Mouse (Mus musculus) C2C12 (cell line): Measurements from ENCODE around the gene Ttc39b. TPM values are rescaled to one million over a fixed set of nuclear protein-coding genes. Genes with fewer than 3 reads are reported as not detected.

ENCODE experiments used
- H3K27me3 ChIP-seq: one replicate; pipeline ENCODE4 v1.6.1; 2011; ENCODE audit not compliant: control insufficient read depth, insufficient read depth, insufficient read length
- H3K36me3 ChIP-seq: one replicate; pipeline ENCODE4 v1.6.1; 2011; ENCODE audit not compliant: control insufficient read depth, insufficient read depth
- H3K4me3 ChIP-seq: one replicate; pipeline ENCODE4 v1.5.1; 2011; ENCODE audit warnings: mild to moderate bottlenecking, control low read depth; ENCODE audit not compliant: poor library complexity, insufficient read depth, severe bottlenecking
- H3K79me2 ChIP-seq: one replicate; pipeline ENCODE4 v1.6.1; 2011; ENCODE audit not compliant: control insufficient read depth, insufficient read depth
- H3K79me3 ChIP-seq: one replicate; pipeline ENCODE4 v1.6.1; 2011; ENCODE audit warnings: low read depth, control low read depth
- H3ac ChIP-seq: one replicate; pipeline ENCODE3; 2011; ENCODE audit warnings: low read depth; ENCODE audit not compliant: control insufficient read depth, insufficient read length
- CEBPB ChIP-seq: IDR thresholded peaks from one replicate; pipeline ENCODE4 v1.6.1; 2011; ENCODE audit warnings: low read depth, mild to moderate bottlenecking, control low read depth, moderate library complexity
- CTCF ChIP-seq: IDR thresholded peaks from one replicate; pipeline ENCODE4 v1.5.1; 2011; ENCODE audit not compliant: control insufficient read depth, insufficient read depth, insufficient read length
- FOSL1 ChIP-seq: IDR thresholded peaks from one replicate; pipeline ENCODE4 v1.8.0; 2011; ENCODE audit warnings: mild to moderate bottlenecking, low read length; ENCODE audit not compliant: poor library complexity, insufficient read depth, severe bottlenecking
- MAX ChIP-seq: IDR thresholded peaks from one replicate; pipeline ENCODE4 v1.6.1; 2011; ENCODE audit warnings: mild to moderate bottlenecking, control low read depth
- MYOD1 ChIP-seq: IDR thresholded peaks from one replicate; pipeline ENCODE4 v1.6.1; 2011; ENCODE audit warnings: low read depth; ENCODE audit not compliant: control insufficient read depth, insufficient read length
- MYOG ChIP-seq: IDR thresholded peaks from one replicate; pipeline ENCODE4 v1.6.1; 2011; ENCODE audit not compliant: control insufficient read depth, insufficient read length; ENCODE audit errors: extremely low read depth
- USF1 ChIP-seq: IDR thresholded peaks from one replicate; pipeline ENCODE4 v1.6.1; 2011; ENCODE audit warnings: low read depth, mild to moderate bottlenecking, control low read depth, moderate library complexity
- long read RNA-seq, 2 experiments: library from polyadenylated mRNA; unstranded; transcript quantifications; one replicate each; pipeline ENCODE4 v2.0.0; 2019 to 2020
- polyA plus RNA-seq: library from polyadenylated mRNA; unstranded; fragments of >200 nt; fragmentation: generic; extraction: Trizol; gene quantifications from one replicate; pipeline ENCODE4 v1.2.1, GENCODE M21; 2012; ENCODE audit warnings: missing spikeins

Ttc39b gene
- polyA plus RNA-seq, result 23.6 TPM
- long read RNA-seq, experiment 1, full-length matches to known transcripts, result 14 of 20 reads
- long read RNA-seq, experiment 1, partial matches to known transcripts, result 0 of 20 reads
- long read RNA-seq, experiment 1, other reads (novel, unspliced or antisense), result 6 of 20 reads
- long read RNA-seq, experiment 2, full-length matches to known transcripts, result 187 of 211 reads
- long read RNA-seq, experiment 2, partial matches to known transcripts, result 3 of 211 reads
- long read RNA-seq, experiment 2, other reads (novel, unspliced or antisense), result 21 of 211 reads

GRCm38 (mm10) chr4:83323910-83324684 is at the start of gene Ttc39b:
TSS of gene Ttc39b (minus strand) at chr4:83324255.
- H3K36me3 ChIP-seq, result no peaks in the 10 kb centered on the region
- peak within 1 kb of the TSS; percentile 98 for H3ac ChIP-seq
- peak within 1 kb of the TSS; percentile 59 for H3K4me3 ChIP-seq
- H3K79me3 ChIP-seq, result peaks cover 36% of the 10 kb centered on the region
- no peaks in the 10 kb centered on the region for H3K27me3 ChIP-seq
- H3K79me2 ChIP-seq, result peaks cover 42% of the 10 kb centered on the region
- no peak for TF ChIP-seq FOSL1
- no peak for TF ChIP-seq MYOG
- TF ChIP-seq MAX, result no peak
- TF ChIP-seq CEBPB, result no peak
- TF ChIP-seq USF1, result no peak
- TF ChIP-seq CTCF, result no peak
- no peak for TF ChIP-seq MYOD1

GRCm38 (mm10) chr4:83373381-83373780 is 49.3 kb upstream of the Ttc39b start:
- Histone ChIP-seq H3K79me2 (no peaks in the 10 kb centered on the region), H3K36me3 (no peaks in the 10 kb centered on the region), H3ac (no peak overlapping the region), H3K4me3 (no peak overlapping the region), H3K27me3 (no peaks in the 10 kb centered on the region), H3K79me3 (no peaks in the 10 kb centered on the region)
- TF ChIP-seq FOSL1 (no peak), USF1 (no peak), CTCF (no peak), MYOG (no peak), CEBPB (no peak), MYOD1 (no peak), MAX (no peak)

- TF ChIP-seq FOSL1 (no peak), CEBPB (no peak), MAX (no peak), MYOD1 (no peak), MYOG (no peak), USF1 (no peak), CTCF (no peak)
- no peaks in the 10 kb centered on the region for H3K79me2 ChIP-seq
- H3K27me3 ChIP-seq, result no peaks in the 10 kb centered on the region
- no peak overlapping the region for H3K4me3 ChIP-seq
- no peaks in the 10 kb centered on the region for H3K79me3 ChIP-seq
- no peak overlapping the region for H3ac ChIP-seq
- no peaks in the 10 kb centered on the region for H3K36me3 ChIP-seq
These were observed 33.7 kb upstream of the Ttc39b start for GRCm38 (mm10) chr4:83357738-83358137.

- Histone ChIP-seq H3K4me3 (no peak overlapping the region), H3K36me3 (no peaks in the 10 kb centered on the region), H3K79me3 (no peaks in the 10 kb centered on the region), H3ac (no peak overlapping the region), H3K27me3 (no peaks in the 10 kb centered on the region), H3K79me2 (no peaks in the 10 kb centered on the region)
- no peak for TF ChIP-seq MYOD1
- TF ChIP-seq CTCF, result no peak
- TF ChIP-seq CEBPB, result no peak
- TF ChIP-seq FOSL1, result no peak
These were observed 30.7 kb upstream of the Ttc39b start for GRCm38 (mm10) chr4:83354786-83355185.

- H3K4me3 ChIP-seq, result no peak overlapping the region
- no peaks in the 10 kb centered on the region for H3K27me3 ChIP-seq
- no peaks in the 10 kb centered on the region for H3K36me3 ChIP-seq
- no peaks in the 10 kb centered on the region for H3K79me3 ChIP-seq
- H3K79me2 ChIP-seq, result no peaks in the 10 kb centered on the region
- H3ac ChIP-seq, result no peak overlapping the region
- no peak for TF ChIP-seq MYOG
- peak; percentile 64 for TF ChIP-seq MYOD1
These were observed 29.9 kb upstream of the Ttc39b start for GRCm38 (mm10) chr4:83353949-83354348.

- no peaks in the 10 kb centered on the region for H3K79me3 ChIP-seq
- TF ChIP-seq MYOD1, result no peak
- no peak for TF ChIP-seq CTCF
- TF ChIP-seq FOSL1, result no peak
- TF ChIP-seq CEBPB, result no peak
- no peak for TF ChIP-seq MYOG
- TF ChIP-seq MAX, result no peak
- TF ChIP-seq USF1, result no peak
- H3K36me3 ChIP-seq, result no peaks in the 10 kb centered on the region
- no peaks in the 10 kb centered on the region for H3K79me2 ChIP-seq
- no peaks in the 10 kb centered on the region for H3K27me3 ChIP-seq
- no peak overlapping the region for H3K4me3 ChIP-seq
- H3ac ChIP-seq, result no peak overlapping the region
These were observed 29.2 kb upstream of the Ttc39b start for GRCm38 (mm10) chr4:83353276-83353675.
